ENCODE assay signal across 14 mouse cellular contexts in the genomic region with DNA sequence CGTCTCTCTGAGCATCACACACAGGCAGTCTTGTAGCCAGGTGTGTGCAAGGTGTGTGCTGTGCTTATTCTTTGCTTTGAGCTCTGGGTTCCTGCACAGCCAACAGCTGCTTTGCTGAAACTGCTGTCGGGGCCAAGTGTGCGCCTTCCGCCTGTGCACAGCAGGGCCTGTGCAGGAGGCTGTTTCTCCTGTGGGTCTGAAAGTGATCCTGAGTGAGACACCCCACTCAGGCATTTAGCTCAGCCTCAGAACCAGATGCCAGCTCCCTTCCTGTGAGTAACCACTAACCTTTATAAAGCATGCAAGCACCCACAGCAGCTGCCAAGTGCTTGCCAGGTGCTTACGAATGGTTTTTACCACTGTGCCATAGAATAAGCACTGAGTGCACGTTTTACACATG.
A peak's percentile ranks its signal among the peaks of the same experiment; 100 is the strongest.
DNase-seq lines count a peak whose midpoint lies in the region; ATAC-seq lines count a peak whose summit lies in the region.
"Had no signal": no experiment of that assay in that cellular context is flagged by ENCODE, and none has a peak within 500 bp of the region (broad histone marks: within the 10 kb centered on the region; RNA-seq: fewer than 3 reads in every experiment).

No protein-coding gene starts in this region.

- H3K27ac ChIP-seq in embryonic facial prominence, embryonic 14.5 days (replicated peaks; ENCODE audit: low read depth, low read length), result no peak overlapping the region
- H3K27ac ChIP-seq in embryonic facial prominence, embryonic 10.5 days (replicated peaks), result no peak overlapping the region
- H3K27ac ChIP-seq in limb, embryonic 13.5 days, result peak overlapping the region; percentile 67; the same call in 1 of the 2 replicates
- no peak overlapping the region for H3K27ac ChIP-seq in limb, embryonic 10.5 days
- H3K27ac ChIP-seq: liver, embryonic 14.5 days; midbrain, embryonic 12.5 days had no signal

- peak; percentile 7 for DNase-seq in embryonic facial prominence, embryonic 14.5 days (ENCODE audit: low spot score)
- DNase-seq in embryonic facial prominence, embryonic 10.5 days (ENCODE audit: low spot score), result no peak
- DNase-seq in limb, embryonic 10.5 days (ENCODE audit: low spot score), result no peak
- peak; percentile 76 for DNase-seq in thymus, postnatal 25 days
- no peak for DNase-seq in retina, postnatal 1 day
- DNase-seq in lung, postnatal 10 days, result no peak
- DNase-seq: adrenal gland, postnatal 36 days; B cell, adult 2 months; kidney, adult 8-10 months had no signal

- no peaks in the 10 kb centered on the region for H3K4me1 ChIP-seq in embryonic facial prominence, embryonic 14.5 days (ENCODE audit: control insufficient read depth, insufficient read depth, low read length)
- H3K4me1 ChIP-seq in embryonic facial prominence, embryonic 10.5 days, result no peaks in the 10 kb centered on the region
- H3K4me1 ChIP-seq in limb, embryonic 13.5 days, result peaks cover 4% of the 10 kb centered on the region; the same call in 1 of the 2 replicates
- H3K4me1 ChIP-seq in limb, embryonic 10.5 days, result no peaks in the 10 kb centered on the region

- no peak overlapping the region for H3K4me2 ChIP-seq in embryonic facial prominence, embryonic 14.5 days (ENCODE audit: low read depth, low read length)
- H3K4me2 ChIP-seq in limb, embryonic 13.5 days (replicated peaks), result no peak overlapping the region
- H3K4me2 ChIP-seq: midbrain, embryonic 12.5 days had no signal

- ATAC-seq in embryonic facial prominence, embryonic 14.5 days (ENCODE audit: low read depth), result no peak
- ATAC-seq in limb, embryonic 13.5 days (ENCODE audit: low FRiP score, low read depth), result peak; percentile 51; the same call in 1 of the 2 replicates
- peak; percentile 20 for ATAC-seq in inflammation-experienced regulatory T-cells, adult 6 months
- ATAC-seq: hindbrain, embryonic 16.5 days had no signal

- H3K27me3 ChIP-seq in embryonic facial prominence, embryonic 14.5 days (replicated peaks; ENCODE audit: control insufficient read depth, insufficient read depth, low read length), result no peaks in the 10 kb centered on the region
- no peaks in the 10 kb centered on the region for H3K27me3 ChIP-seq in embryonic facial prominence, embryonic 10.5 days (replicated peaks; ENCODE audit: low read depth, poor library complexity, severe bottlenecking)
- H3K27me3 ChIP-seq in limb, embryonic 13.5 days, result no peaks in the 10 kb centered on the region
- H3K27me3 ChIP-seq in limb, embryonic 10.5 days (ENCODE audit: low read depth, poor library complexity, severe bottlenecking), result no peaks in the 10 kb centered on the region
- H3K27me3 ChIP-seq: midbrain, embryonic 12.5 days had no signal

- no peak overlapping the region for H3K9ac ChIP-seq in embryonic facial prominence, embryonic 14.5 days (ENCODE audit: low read depth, low read length)
- H3K9ac ChIP-seq in limb, embryonic 13.5 days, result no peak overlapping the region
- H3K9ac ChIP-seq: liver, embryonic 14.5 days; midbrain, embryonic 12.5 days had no signal

- no peak overlapping the region for H3K4me3 ChIP-seq in embryonic facial prominence, embryonic 14.5 days (ENCODE audit: low read depth, low read length)
- no peak overlapping the region for H3K4me3 ChIP-seq in embryonic facial prominence, embryonic 10.5 days
- H3K4me3 ChIP-seq in limb, embryonic 13.5 days, result no peak overlapping the region
- no peak overlapping the region for H3K4me3 ChIP-seq in limb, embryonic 10.5 days
- H3K4me3 ChIP-seq: midbrain, embryonic 12.5 days had no signal

- 73% methylated on average over 6 of the region's 6 CpGs for WGBS in embryonic facial prominence, embryonic 14.5 days
- WGBS in embryonic facial prominence, embryonic 10.5 days, result 89% methylated on average over 6 of the region's 6 CpGs
- 65% methylated on average over 6 of the region's 6 CpGs for WGBS in limb, embryonic 13.5 days
- WGBS in limb, embryonic 10.5 days, result 93% methylated on average over 6 of the region's 6 CpGs

- H3K9me3 ChIP-seq in embryonic facial prominence, embryonic 14.5 days (ENCODE audit: control insufficient read depth, low read length), result no peaks in the 10 kb centered on the region
- H3K9me3 ChIP-seq in embryonic facial prominence, embryonic 10.5 days, result no peaks in the 10 kb centered on the region
- no peaks in the 10 kb centered on the region for H3K9me3 ChIP-seq in limb, embryonic 13.5 days
- H3K9me3 ChIP-seq in limb, embryonic 10.5 days (replicated peaks), result no peaks in the 10 kb centered on the region
- H3K9me3 ChIP-seq: midbrain, embryonic 12.5 days had no signal

- no peaks in the 10 kb centered on the region for H3K36me3 ChIP-seq in embryonic facial prominence, embryonic 14.5 days (ENCODE audit: control insufficient read depth, insufficient read depth, low read length)
- H3K36me3 ChIP-seq in embryonic facial prominence, embryonic 10.5 days (replicated peaks), result no peaks in the 10 kb centered on the region
- no peaks in the 10 kb centered on the region for H3K36me3 ChIP-seq in limb, embryonic 13.5 days
- H3K36me3 ChIP-seq in limb, embryonic 10.5 days, result no peaks in the 10 kb centered on the region
- H3K36me3 ChIP-seq: midbrain, embryonic 12.5 days had no signal

Comparison
In these comparisons a context has a peak if more than half of its experiments do, and no peak if none do; other contexts are left out.
1. DNase-seq: peak in embryonic facial prominence, embryonic 14.5 days (single experiment) and thymus, postnatal 25 days (single experiment); none in embryonic facial prominence, embryonic 10.5 days (single experiment), limb, embryonic 10.5 days (single experiment), retina, postnatal 1 day (single experiment) and lung, postnatal 10 days (single experiment).